Mouse (Mus musculus) C2C12 (cell line): Measurements from ENCODE around the gene Cfl1. TPM values are rescaled to one million over a fixed set of nuclear protein-coding genes. Genes with fewer than 3 reads are reported as not detected.

Source experiments
- H3K27me3 ChIP-seq: one replicate; pipeline ENCODE4 v1.6.1; 2011; ENCODE audit not compliant: control insufficient read depth, insufficient read depth, insufficient read length
- H3K36me3 ChIP-seq: one replicate; pipeline ENCODE4 v1.6.1; 2011; ENCODE audit not compliant: control insufficient read depth, insufficient read depth
- H3K4me3 ChIP-seq: one replicate; pipeline ENCODE4 v1.5.1; 2011; ENCODE audit warnings: mild to moderate bottlenecking, control low read depth; ENCODE audit not compliant: poor library complexity, insufficient read depth, severe bottlenecking
- H3K79me2 ChIP-seq: one replicate; pipeline ENCODE4 v1.6.1; 2011; ENCODE audit not compliant: control insufficient read depth, insufficient read depth
- H3K79me3 ChIP-seq: one replicate; pipeline ENCODE4 v1.6.1; 2011; ENCODE audit warnings: low read depth, control low read depth
- H3ac ChIP-seq: one replicate; pipeline ENCODE3; 2011; ENCODE audit warnings: low read depth; ENCODE audit not compliant: control insufficient read depth, insufficient read length
- CEBPB ChIP-seq: IDR thresholded peaks from one replicate; pipeline ENCODE4 v1.6.1; 2011; ENCODE audit warnings: low read depth, mild to moderate bottlenecking, control low read depth, moderate library complexity
- CTCF ChIP-seq: IDR thresholded peaks from one replicate; pipeline ENCODE4 v1.5.1; 2011; ENCODE audit not compliant: control insufficient read depth, insufficient read depth, insufficient read length
- FOSL1 ChIP-seq: IDR thresholded peaks from one replicate; pipeline ENCODE4 v1.8.0; 2011; ENCODE audit warnings: mild to moderate bottlenecking, low read length; ENCODE audit not compliant: poor library complexity, insufficient read depth, severe bottlenecking
- MAX ChIP-seq: IDR thresholded peaks from one replicate; pipeline ENCODE4 v1.6.1; 2011; ENCODE audit warnings: mild to moderate bottlenecking, control low read depth
- MYOD1 ChIP-seq: IDR thresholded peaks from one replicate; pipeline ENCODE4 v1.6.1; 2011; ENCODE audit warnings: low read depth; ENCODE audit not compliant: control insufficient read depth, insufficient read length
- MYOG ChIP-seq: IDR thresholded peaks from one replicate; pipeline ENCODE4 v1.6.1; 2011; ENCODE audit not compliant: control insufficient read depth, insufficient read length; ENCODE audit errors: extremely low read depth
- USF1 ChIP-seq: IDR thresholded peaks from one replicate; pipeline ENCODE4 v1.6.1; 2011; ENCODE audit warnings: low read depth, mild to moderate bottlenecking, control low read depth, moderate library complexity
- polyA plus RNA-seq: library from polyadenylated mRNA; unstranded; fragments of >200 nt; fragmentation: generic; extraction: Trizol; gene quantifications from one replicate; pipeline ENCODE4 v1.2.1, GENCODE M21; 2012; ENCODE audit warnings: missing spikeins

The Cfl1 gene
- polyA plus RNA-seq, 1 experiment = 2,315 TPM

DNA sequence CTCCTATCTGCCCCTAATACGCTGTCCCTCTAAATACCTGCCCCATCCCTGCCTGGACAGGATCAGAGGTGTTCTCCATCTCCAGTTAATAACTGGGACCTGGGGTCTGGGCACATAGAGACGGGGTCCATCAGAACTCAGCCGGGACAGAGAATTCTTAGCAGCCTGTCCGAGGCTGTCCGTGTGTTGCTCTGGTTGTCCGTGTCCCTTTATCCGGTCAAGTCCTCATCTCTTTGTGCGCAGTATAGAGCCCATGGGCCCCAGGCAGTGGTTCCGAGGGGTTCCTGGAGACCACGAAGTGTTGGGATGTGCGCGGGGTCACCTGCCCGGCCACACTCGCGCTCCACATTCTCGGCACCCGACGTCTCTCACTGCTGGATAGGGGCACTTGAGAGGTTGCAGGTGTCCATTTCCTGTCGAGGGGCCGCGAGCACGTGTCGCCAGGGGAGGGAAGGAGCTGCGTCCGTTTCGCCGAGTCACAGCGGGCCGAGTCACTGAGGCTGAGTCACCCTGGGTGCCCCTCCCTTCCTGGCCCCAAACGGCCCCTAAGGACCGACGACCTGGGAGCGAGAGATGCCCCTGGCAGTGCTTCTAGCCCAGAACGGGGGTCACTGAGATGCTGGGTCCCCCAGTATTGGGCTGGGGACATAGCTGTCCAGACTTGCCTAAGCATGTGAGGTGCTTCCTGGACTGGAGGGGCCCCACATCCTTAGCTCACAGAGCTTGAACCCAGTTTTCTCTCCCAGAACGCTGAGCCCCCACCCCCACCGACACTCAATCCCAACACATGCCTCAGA, 41.7 kb upstream of the Cfl1 start:
- TF ChIP-seq MYOD1 = no peak
- TF ChIP-seq CTCF = no peak
- TF ChIP-seq USF1 = peak; percentile 53
- no peak for TF ChIP-seq MYOG
- peak; percentile 99 for TF ChIP-seq MAX
- no peak for TF ChIP-seq FOSL1
- H3K27me3 ChIP-seq = no peaks in the 10 kb centered on the region
- H3K79me2 ChIP-seq = peaks cover 72% of the 10 kb centered on the region
- H3ac ChIP-seq = peak overlapping the region; percentile 80
- H3K4me3 ChIP-seq = peak overlapping the region; percentile 99
- peaks cover 45% of the 10 kb centered on the region for H3K36me3 ChIP-seq
- H3K79me3 ChIP-seq = peaks cover 50% of the 10 kb centered on the region

- Histone ChIP-seq H3K27me3 (no peaks in the 10 kb centered on the region), H3K4me3 (peak overlapping the region; percentile 99)
Observed at GRCm38 (mm10) chr19:5449673-5450072, 40.6 kb upstream of the Cfl1 start.

DNA sequence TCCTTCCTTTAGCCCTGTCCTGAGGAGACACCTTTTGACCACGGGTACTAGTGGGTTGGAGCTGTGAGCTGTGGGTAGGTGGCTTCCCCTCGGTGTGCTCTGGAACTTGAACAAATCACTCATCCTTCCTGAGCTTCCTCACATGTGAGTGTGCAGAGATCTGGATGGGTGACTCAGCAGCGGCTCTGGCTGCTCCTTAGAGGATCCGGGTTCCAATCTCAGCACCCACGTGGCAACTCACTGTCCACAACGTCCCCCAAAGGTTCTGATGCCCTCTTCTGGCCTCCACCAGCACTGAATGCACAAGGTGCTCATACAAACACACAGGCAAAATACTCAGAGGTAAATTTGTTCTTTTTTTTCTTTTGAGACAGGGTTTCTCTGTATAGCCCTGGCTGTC, 38.5 kb upstream of the Cfl1 start:
- H3K79me3 ChIP-seq = peaks cover 72% of the 10 kb centered on the region
- H3K4me3 ChIP-seq = no peak overlapping the region
- H3K27me3 ChIP-seq = no peaks in the 10 kb centered on the region
- no peak overlapping the region for H3ac ChIP-seq
- H3K36me3 ChIP-seq = peaks cover 75% of the 10 kb centered on the region
- TF ChIP-seq CTCF (no peak), FOSL1 (no peak), MAX (no peak), CEBPB (no peak), MYOD1 (no peak), MYOG (no peak), USF1 (no peak)
- peaks cover 100% of the 10 kb centered on the region for H3K79me2 ChIP-seq

More at GRCm38 (mm10) chr19:5449673-5450072, 40.6 kb upstream of the Cfl1 start:
- H3K36me3 ChIP-seq = peaks cover 56% of the 10 kb centered on the region
- H3K79me3 ChIP-seq = peaks cover 61% of the 10 kb centered on the region
- no peak for TF ChIP-seq MAX
- TF ChIP-seq USF1 = no peak
- TF ChIP-seq CTCF = no peak
- no peak for TF ChIP-seq FOSL1
- no peak for TF ChIP-seq CEBPB
- TF ChIP-seq MYOD1 = no peak
- no peak for TF ChIP-seq MYOG
- H3K79me2 ChIP-seq = peaks cover 83% of the 10 kb centered on the region
- H3ac ChIP-seq = peak overlapping the region; percentile 85

DNA sequence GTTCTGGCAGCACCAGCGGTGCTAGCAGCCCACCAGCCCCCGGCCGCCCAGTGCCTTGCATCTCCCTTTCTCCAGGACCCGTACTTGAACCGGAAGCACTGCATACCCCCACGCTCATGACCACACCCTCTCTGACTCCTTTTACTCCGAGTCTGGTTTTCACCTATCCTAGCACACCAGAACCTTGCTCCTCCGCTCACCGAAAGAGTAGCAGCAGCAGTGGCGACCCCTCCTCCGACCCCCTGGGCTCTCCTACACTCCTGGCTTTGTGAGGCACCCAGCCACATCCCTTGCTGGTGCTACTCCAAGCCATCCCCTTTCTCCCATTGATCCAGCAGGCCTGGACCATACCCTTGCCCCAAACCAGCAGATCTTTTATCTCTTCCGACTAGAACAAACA, 35.2 kb upstream of the Cfl1 start:
- Histone ChIP-seq H3ac (no peak overlapping the region), H3K79me2 (peaks cover 70% of the 10 kb centered on the region), H3K79me3 (peaks cover 51% of the 10 kb centered on the region), H3K36me3 (peaks cover 65% of the 10 kb centered on the region), H3K27me3 (no peaks in the 10 kb centered on the region), H3K4me3 (no peak overlapping the region)
- no peak for TF ChIP-seq FOSL1
- no peak for TF ChIP-seq MYOG
- TF ChIP-seq CTCF = no peak
- TF ChIP-seq MAX = no peak
- TF ChIP-seq CEBPB = no peak
- TF ChIP-seq MYOD1 = no peak
- no peak for TF ChIP-seq USF1

DNA sequence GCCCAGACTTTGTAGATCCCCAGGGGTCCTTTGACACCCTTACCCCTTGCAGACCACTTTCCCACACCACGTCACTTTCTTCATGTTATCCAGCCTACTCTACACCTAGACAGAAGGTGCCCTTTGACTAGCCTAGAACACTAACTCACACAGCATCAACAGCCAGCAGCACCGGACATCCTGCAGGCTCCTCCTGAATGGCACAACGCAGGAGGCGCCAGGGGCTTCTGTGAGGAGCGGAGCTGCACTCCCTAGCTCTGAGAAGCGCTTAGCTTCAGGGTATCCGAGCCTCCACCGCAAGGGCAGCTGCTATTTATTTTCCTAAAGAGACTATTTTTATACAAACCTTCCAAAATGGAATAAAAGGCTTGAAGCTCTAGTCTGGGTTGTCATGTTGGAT, 34.7 kb upstream of the Cfl1 start:
- Histone ChIP-seq H3K79me3 (peaks cover 45% of the 10 kb centered on the region), H3ac (peak overlapping the region; percentile 9), H3K36me3 (peaks cover 61% of the 10 kb centered on the region), H3K79me2 (peaks cover 66% of the 10 kb centered on the region), H3K27me3 (no peaks in the 10 kb centered on the region), H3K4me3 (no peak overlapping the region)
- TF ChIP-seq FOSL1 (no peak), CTCF (no peak), CEBPB (no peak), USF1 (no peak), MYOD1 (no peak), MYOG (no peak), MAX (no peak)
